Mouse (Mus musculus) olfactory bulb, adult 2 months (tissue): ENCODE results near the gene Acap1.

Source experiments
- CTCF ChIP-seq: fragments of 200-500 bp; IDR thresholded peaks from 2 replicates; pipeline ENCODE4 v1.5.1; 2012; ENCODE audit warnings: low read depth, mild to moderate bottlenecking, low read length, moderate library complexity; ENCODE audit not compliant: insufficient read depth
- POLR2A ChIP-seq: fragments of 200-500 bp; IDR thresholded peaks from 2 replicates; pipeline ENCODE4 v1.6.1; 2012; ENCODE audit warnings: mild to moderate bottlenecking, low read depth, low read length, moderate library complexity; ENCODE audit not compliant: insufficient read depth

DNA sequence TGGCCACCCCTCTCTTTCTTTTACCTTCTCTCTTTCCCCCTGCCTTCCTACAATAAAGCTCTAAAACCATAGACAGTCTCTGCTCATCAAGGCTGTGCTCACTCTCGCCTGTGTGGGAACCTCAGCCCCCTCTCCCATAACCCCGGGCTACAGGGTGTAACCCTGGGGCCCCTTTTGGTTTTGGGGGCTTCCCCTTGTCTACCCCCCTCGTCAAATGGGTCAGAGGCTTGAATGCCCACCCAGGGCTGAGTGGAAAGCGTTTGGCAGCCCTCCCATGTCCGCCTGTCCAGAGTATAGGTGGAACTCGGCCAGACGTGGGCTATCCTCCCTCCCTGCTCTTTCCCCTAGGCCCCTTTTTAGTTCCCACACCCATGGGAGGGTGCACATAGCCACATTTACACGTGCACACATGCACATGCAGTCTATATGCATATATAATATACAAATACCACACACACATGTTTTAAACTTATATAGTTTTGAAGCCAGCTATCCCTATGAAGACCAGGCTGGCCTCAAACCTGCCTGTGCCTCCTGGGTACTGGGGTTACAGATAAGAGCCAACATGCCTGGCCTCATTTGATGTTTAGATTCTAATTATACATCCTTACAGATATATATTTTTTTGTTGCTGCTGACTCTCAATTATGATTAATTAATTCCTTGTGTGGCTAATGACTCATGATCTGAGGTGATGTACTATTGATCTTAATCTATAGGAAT, 31.0 kb downstream of the Acap1 start:
- no peak for TF ChIP-seq CTCF
- TF ChIP-seq POLR2A, result no peak
